Mouse (Mus musculus) small intestine, adult 2 months (tissue): ENCODE measurements around the gene Zfp422. TPM values are rescaled to one million over a fixed set of nuclear protein-coding genes. Genes with fewer than 3 reads are reported as not detected.
A peak's percentile ranks its signal among the peaks of the same experiment; 100 is the strongest.
"Not testable (repeated sequence)": the region's sequence is repeated elsewhere in the genome, so short reads cannot be mapped to it uniquely, and the experiment has no call there.

Experiments used
- H3K27ac ChIP-seq: fragments of 200-500 bp; 2 replicates; pipeline ENCODE4 v1.5.1; 2012; ENCODE audit warnings: low read depth, low read length, control low read depth, inconsistent platforms; ENCODE audit not compliant: insufficient read depth
- H3K27me3 ChIP-seq: fragments of 200-500 bp; 2 replicates; pipeline ENCODE4 v1.6.1; 2012; ENCODE audit warnings: mild to moderate bottlenecking, moderate library complexity, low read length, inconsistent platforms; ENCODE audit not compliant: control insufficient read depth, insufficient read depth
- H3K36me3 ChIP-seq: fragments of 200-500 bp; 2 replicates; pipeline ENCODE4 v1.6.1; 2012; ENCODE audit warnings: mild to moderate bottlenecking, low read length, control low read depth, inconsistent platforms; ENCODE audit not compliant: control insufficient read depth, insufficient read depth
- H3K4me1 ChIP-seq: fragments of 200-500 bp; 2 replicates; pipeline ENCODE4 v1.6.1; 2012; ENCODE audit warnings: low read length, inconsistent platforms, mixed read lengths; ENCODE audit not compliant: control insufficient read depth, insufficient read depth, insufficient read length
- H3K4me3 ChIP-seq: fragments of 200-500 bp; 2 replicates; pipeline ENCODE4 v1.5.1; 2012; ENCODE audit warnings: low read depth, mild to moderate bottlenecking, control low read depth, inconsistent platforms, low read length, moderate library complexity
- CTCF ChIP-seq: fragments of 200-500 bp; IDR thresholded peaks from 2 replicates; pipeline ENCODE4 v1.5.1; 2012; ENCODE audit warnings: low read depth, mild to moderate bottlenecking, control low read depth, inconsistent platforms, low read length, moderate library complexity, mixed read lengths; ENCODE audit not compliant: insufficient replicate concordance, insufficient read length; ENCODE audit errors: extremely low read depth
- POLR2A ChIP-seq: fragments of 200-500 bp; IDR thresholded peaks from 2 replicates; pipeline ENCODE4 v1.6.1; 2012; ENCODE audit warnings: low read depth, mild to moderate bottlenecking, control low read depth, inconsistent platforms, low read length, moderate library complexity
- WGBS: fragments of 180-500 bp; shearing (Covaris S2); methylation state at CpG from one replicate; pipeline ENCODE4 v1.1.7; 2018; 5-methylcytosine and 5-hydroxymethylcytosine counted together
- polyA plus RNA-seq: library from polyadenylated mRNA; depleted of rRNA; stranded (reverse); fragments of >200 nt; gene quantifications from 2 replicates; pipeline ENCODE4 v1.2.3, GENCODE M21; 2012

Zfp422 gene
- polyA plus RNA-seq, 1 experiment = 2.9 TPM

DNA sequence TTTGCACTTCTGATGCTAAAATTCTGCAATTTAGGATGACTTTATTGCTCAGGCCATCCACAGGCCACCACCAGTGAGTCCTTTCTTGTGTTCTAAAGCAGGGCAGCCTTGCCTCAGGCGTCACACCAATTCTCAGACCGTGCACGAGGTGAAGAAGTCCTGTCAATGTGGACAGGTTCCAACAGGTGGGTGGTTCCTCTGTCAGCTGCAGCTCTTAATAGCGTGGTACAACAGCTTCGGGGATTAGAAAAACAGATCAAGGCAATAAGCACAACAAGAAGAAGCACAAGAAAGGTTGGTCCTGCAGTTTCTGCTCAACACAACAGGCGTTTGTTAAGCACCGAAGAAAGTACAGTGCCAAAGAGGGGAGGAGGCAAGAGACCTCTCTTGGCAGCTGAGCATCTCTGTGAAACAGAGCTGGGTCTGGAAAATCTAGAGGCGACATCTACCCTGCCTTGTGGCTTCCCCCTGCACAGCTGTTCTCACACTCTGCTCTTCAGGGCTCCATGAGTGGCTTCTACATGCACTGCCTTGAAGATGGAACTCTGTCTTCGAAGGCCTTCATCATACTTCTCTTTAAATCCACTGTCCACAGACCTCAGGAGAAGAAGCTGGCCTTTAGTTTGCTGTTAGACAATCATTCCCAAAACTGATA, 7.9 kb upstream of the Zfp422 start:
- Histone ChIP-seq H3K36me3 (peaks cover 8% of the 10 kb centered on the region; the same call in 1 of the 2 replicates), H3K27me3 (no peaks in the 10 kb centered on the region), H3K4me1 (peaks cover 5% of the 10 kb centered on the region), H3K27ac (no peak overlapping the region), H3K4me3 (no peak overlapping the region)
- TF ChIP-seq POLR2A = no peak
- no peak for TF ChIP-seq CTCF
- WGBS = 69% methylated on average over 9 of the region's 9 CpGs

DNA sequence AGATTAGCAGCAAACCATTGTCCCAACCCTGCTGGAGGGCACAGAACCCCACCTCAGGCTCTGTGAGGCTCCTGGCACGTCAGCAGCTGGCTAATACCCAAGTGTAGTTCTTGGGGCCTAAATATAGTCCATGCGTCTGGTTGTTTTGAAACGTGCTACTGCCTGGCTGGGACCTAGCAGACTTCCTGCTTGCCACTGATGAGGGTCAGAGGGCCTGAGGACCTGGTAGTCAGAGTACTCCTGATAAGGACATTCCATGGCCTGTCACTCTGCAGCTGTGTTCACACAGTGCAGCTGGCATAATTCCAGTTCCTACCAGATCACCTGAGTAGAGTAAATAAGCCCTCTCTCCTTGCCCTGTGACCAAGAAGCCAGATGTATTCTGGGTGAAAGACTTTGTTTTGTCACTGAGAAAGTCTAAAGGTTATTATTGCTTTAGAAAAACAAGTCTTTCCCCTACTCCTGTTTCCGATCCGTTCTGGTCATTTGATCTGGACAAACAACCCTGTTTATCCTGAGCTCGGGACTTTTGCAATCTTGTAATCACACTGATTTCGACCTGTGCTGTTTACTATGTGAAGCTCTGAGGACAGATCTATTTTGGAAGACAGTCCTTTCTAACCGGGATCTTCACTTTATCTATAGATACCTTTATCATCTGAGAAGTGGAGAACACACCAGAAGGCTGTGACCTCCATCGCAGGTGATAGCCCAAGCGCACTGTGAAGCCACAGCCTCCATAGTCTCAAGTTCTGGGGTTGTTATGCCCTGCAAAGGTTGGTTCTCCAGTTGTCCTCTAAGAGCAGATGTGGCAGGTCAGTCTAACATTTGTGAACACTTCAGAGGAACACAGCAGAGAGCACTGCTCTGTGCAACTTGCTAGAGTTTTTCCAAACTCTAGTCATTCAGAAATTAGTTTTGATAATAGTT, 6.7 kb upstream of the Zfp422 start:
- peaks cover 5% of the 10 kb centered on the region for H3K4me1 ChIP-seq
- H3K36me3 ChIP-seq = peaks cover 5% of the 10 kb centered on the region; the same call in 1 of the 2 replicates
- WGBS = 19% methylated on average over 10 of the region's 10 CpGs
- H3K27ac ChIP-seq = peak overlapping the region; percentile 35
- TF ChIP-seq POLR2A (no peak), CTCF (no peak)
- no peak overlapping the region for H3K4me3 ChIP-seq
- H3K27me3 ChIP-seq = no peaks in the 10 kb centered on the region

GRCm38 (mm10) chr6:116633741-116634695, 5.2 kb upstream of the Zfp422 start:
- Histone ChIP-seq H3K27me3 (no peaks in the 10 kb centered on the region), H3K4me1 (peaks cover 5% of the 10 kb centered on the region), H3K27ac (no peak overlapping the region), H3K4me3 (no peak overlapping the region), H3K36me3 (peaks cover 5% of the 10 kb centered on the region; the same call in 1 of the 2 replicates)
- WGBS = 92% methylated on average over 17 of the region's 17 CpGs
- TF ChIP-seq CTCF (no peak), POLR2A (no peak)

- H3K27ac ChIP-seq = no peak overlapping the region
- 33% methylated on average over 1 of the region's 1 CpGs for WGBS
- H3K36me3 ChIP-seq = peaks cover 2% of the 10 kb centered on the region; the same call in 1 of the 2 replicates
- peak; percentile 87; the same call in 1 of the 2 replicates for TF ChIP-seq CTCF
- TF ChIP-seq POLR2A = no peak
- peaks cover 5% of the 10 kb centered on the region for H3K4me1 ChIP-seq
- no peaks in the 10 kb centered on the region for H3K27me3 ChIP-seq
- no peak overlapping the region for H3K4me3 ChIP-seq
Observed at GRCm38 (mm10) chr6:116632129-116632528, 3.3 kb upstream of the Zfp422 start.

DNA sequence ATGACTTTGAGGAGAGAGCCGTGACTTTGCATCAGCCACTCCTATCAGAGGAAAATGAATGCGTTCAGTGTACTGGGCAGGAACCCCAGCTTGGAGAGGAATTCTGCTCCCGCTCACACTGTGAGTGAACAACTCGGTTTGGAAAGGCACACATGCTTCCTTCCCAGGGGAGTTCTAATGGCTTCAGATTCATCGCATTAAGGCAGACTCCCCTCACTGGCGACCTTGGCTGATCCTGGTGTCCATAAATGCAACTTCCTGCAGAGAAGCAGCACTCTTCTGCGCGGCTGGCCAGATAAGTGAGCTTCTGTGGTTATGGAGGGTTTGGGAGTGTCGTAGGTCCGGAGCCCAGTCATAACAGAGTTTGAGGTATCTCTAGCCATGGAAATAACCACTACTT, 967 bp upstream of the Zfp422 start:
- no peak for TF ChIP-seq POLR2A
- no peak for TF ChIP-seq CTCF
- peaks cover under 1% of the 10 kb centered on the region; the same call in 1 of the 2 replicates for H3K4me1 ChIP-seq
- no peak overlapping the region for H3K4me3 ChIP-seq
- WGBS = 90% methylated on average over 10 of the region's 10 CpGs
- no peaks in the 10 kb centered on the region for H3K27me3 ChIP-seq
- H3K27ac ChIP-seq = no peak overlapping the region
- H3K36me3 ChIP-seq = peaks cover 6% of the 10 kb centered on the region; the same call in 1 of the 2 replicates

GRCm38 (mm10) chr6:116628095-116628494, 704 bp downstream of the Zfp422 start:
- H3K27ac ChIP-seq = no peak overlapping the region
- TF ChIP-seq POLR2A = no peak
- TF ChIP-seq CTCF = no peak
- H3K4me3 ChIP-seq = peak overlapping the region; percentile 99
- peaks cover 6% of the 10 kb centered on the region; the same call in 1 of the 2 replicates for H3K36me3 ChIP-seq
- no peaks in the 10 kb centered on the region for H3K4me1 ChIP-seq
- H3K27me3 ChIP-seq = no peaks in the 10 kb centered on the region
- 6% methylated on average over 9 of the region's 9 CpGs for WGBS

DNA sequence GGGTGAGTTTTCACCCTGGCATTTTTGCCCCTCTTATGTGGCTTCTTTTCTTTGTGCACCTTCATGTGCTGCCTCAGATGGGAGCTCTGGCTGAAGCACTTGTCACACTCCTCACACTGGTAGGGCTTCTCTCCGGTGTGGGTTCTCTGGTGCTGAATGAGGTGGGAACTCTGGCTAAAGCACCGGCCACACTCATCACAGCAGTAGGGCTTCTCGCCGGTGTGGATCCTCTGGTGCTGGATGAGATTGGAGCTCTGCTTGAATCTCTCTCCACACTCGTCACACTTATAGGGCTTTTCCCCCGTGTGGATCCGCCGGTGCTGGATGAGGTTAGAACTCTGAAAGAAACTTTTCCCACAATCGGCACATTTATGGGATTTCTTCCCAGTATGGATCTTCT, 2.4 kb downstream of the Zfp422 start:
- H3K36me3 ChIP-seq, H3K4me3 ChIP-seq, H3K27ac ChIP-seq, H3K27me3 ChIP-seq, H3K4me1 ChIP-seq: not testable (repeated sequence)
- 96% methylated on average over 9 of the region's 9 CpGs for WGBS
